Mouse (Mus musculus): ENCODE measurements around the gene Rbfox2.

Rbfox2 gene

DNA sequence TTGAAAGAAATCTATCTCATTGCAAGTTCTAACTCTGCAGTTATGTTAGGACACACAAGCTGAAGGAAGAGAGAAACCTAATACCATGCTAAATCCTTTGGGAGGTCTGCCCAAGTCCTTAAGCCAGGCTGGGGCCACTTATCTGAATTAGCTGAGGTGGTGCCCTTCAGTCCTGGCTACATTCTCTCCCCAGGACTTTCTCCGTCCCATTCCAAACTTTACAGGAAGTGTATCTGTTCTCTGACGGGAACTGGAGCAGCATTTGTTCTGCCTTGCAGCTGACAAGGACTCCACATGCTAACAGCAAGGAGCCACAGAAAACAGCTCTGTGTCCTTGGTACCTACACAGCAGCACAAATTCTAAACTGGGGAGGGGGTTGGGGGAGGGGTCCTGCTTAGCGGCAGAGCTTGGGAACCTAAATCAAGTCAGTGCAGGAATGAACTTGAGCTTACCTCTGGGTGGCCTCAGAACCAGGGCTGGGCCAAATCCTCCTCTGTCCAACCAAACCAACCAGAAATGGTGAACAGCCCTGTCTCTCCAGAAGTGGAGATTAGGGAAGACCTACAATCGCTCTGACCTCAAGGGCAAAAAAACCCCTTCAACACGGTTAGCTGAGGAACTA, 91.5 kb downstream of the Rbfox2 start:
- TF ChIP-seq POU5F1 (IDR thresholded peaks at IDR 0.05; ENCODE audit: borderline replicate concordance, low read length), result no peak
- peaks cover 21% of the 10 kb centered on the region for H3K36me3 ChIP-seq (ENCODE audit: insufficient read depth, low read length)
- H3K27me3 ChIP-seq (ENCODE audit: insufficient read depth, low read length), result no peaks in the 10 kb centered on the region
- peak overlapping the region; percentile 41 for H3K4me3 ChIP-seq (replicated peaks; ENCODE audit: low read length)
- H3K4me1 ChIP-seq (replicated peaks; ENCODE audit: low read depth, low read length), result peaks cover 76% of the 10 kb centered on the region
- no peaks in the 10 kb centered on the region for H3K9me3 ChIP-seq (ENCODE audit: low read length)

DNA sequence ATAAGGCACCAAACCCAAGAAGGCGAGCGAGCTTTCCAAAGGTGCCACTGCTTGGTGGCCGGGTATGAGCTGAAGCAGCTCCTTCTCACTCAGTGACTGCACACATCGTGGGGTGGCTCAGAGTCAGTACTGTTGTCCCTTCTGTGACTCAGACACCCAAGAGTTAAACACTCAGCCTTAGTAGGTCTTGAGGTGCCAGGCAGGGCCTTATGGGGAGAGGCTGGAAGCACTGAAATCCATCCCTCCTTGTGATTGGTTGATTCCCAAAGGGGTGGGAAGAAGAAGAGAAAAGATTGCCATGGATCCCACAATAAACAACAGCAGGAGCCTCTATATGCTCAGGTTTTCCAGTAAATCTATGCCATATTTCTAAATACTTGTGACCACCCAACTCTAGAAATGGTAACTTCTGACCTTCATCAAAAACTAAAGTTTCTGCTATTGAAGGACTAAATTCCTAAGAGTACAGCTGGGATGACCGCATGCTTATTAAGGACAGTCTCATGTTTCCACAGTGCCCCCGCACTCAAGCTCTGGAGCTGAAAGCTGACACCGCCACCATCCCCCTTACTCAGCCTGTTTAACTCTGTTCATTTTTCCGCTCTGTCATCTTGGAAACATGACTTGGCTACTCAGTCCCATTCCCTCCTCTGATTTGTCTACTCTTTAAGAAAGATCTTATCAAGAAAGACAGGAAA, 92.2 kb downstream of the Rbfox2 start:
- H3K9me3 ChIP-seq (ENCODE audit: low read length), result no peaks in the 10 kb centered on the region
- peak overlapping the region; percentile 41 for H3K4me3 ChIP-seq (replicated peaks; ENCODE audit: low read length)
- TF ChIP-seq NANOG (IDR thresholded peaks at IDR 0.05; ENCODE audit: borderline replicate concordance, low read length), result no peak
- no peak for TF ChIP-seq CTCF (conservative IDR thresholded peaks at IDR 0.05; ENCODE audit: low read length)
- no peak for TF ChIP-seq POU5F1 (IDR thresholded peaks at IDR 0.05; ENCODE audit: borderline replicate concordance, low read length)
- peaks cover 21% of the 10 kb centered on the region for H3K36me3 ChIP-seq (ENCODE audit: insufficient read depth, low read length)
- peaks cover 69% of the 10 kb centered on the region for H3K4me1 ChIP-seq (replicated peaks; ENCODE audit: low read depth, low read length)
- no peaks in the 10 kb centered on the region for H3K27me3 ChIP-seq (ENCODE audit: insufficient read depth, low read length)

DNA sequence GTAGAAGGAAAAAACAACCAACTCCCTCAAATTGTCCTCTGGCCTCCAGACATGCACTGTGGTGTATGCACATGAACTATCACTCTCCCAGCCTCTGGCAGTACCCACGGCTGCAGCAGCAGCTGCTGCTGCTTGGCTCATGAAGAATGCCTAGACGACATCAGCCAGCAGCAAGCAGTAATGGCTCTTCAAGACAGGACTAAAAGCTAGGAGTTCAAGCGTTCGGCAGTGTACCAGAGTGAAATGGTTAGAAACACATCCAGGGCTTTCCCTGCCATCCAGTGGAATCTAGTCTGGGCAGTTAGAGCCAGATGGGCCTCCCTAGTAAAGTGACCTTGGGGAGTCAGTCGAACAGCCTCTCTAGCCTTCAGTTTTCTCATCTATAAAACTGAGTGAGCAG, 93.0 kb downstream of the Rbfox2 start:
- Histone ChIP-seq H3K27me3 (ENCODE audit: insufficient read depth, low read length) (no peaks in the 10 kb centered on the region), H3K4me3 (replicated peaks; ENCODE audit: low read length) (peak overlapping the region; percentile 35; the same call in 1 of the 2 replicates), H3K4me1 (replicated peaks; ENCODE audit: low read depth, low read length) (peaks cover 67% of the 10 kb centered on the region), H3K9me3 (ENCODE audit: low read length) (no peaks in the 10 kb centered on the region), H3K36me3 (ENCODE audit: insufficient read depth, low read length) (peaks cover 21% of the 10 kb centered on the region)
- no peak for TF ChIP-seq POU5F1 (IDR thresholded peaks at IDR 0.05; ENCODE audit: borderline replicate concordance, low read length)
- no peak for TF ChIP-seq NANOG (IDR thresholded peaks at IDR 0.05; ENCODE audit: borderline replicate concordance, low read length)
- no peak for TF ChIP-seq CTCF (conservative IDR thresholded peaks at IDR 0.05; ENCODE audit: low read length)

DNA sequence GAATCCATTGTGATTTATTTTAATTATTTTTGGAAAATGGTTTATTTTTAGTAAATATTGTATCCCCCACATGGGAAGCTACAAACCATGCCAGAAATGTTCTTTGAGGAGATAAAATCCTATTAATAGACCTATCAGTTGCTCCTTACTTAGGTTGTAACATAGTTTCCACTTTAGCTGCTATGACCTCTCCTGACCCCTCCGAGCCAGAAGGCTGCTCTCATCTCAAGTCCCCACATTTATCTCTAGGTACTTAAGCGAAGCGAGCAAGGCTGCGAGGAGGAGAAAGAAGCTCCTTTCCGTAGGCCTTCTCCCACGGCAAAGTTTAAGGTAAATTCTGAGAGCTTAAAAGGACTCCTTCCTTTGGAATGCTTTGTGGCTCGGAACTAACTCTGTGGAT, 94.0 kb downstream of the Rbfox2 start:
- no peak overlapping the region for H3K4me3 ChIP-seq (replicated peaks; ENCODE audit: low read length)
- no peaks in the 10 kb centered on the region for H3K9me3 ChIP-seq (ENCODE audit: low read length)
- H3K27me3 ChIP-seq (ENCODE audit: insufficient read depth, low read length), result no peaks in the 10 kb centered on the region
- peaks cover 67% of the 10 kb centered on the region for H3K4me1 ChIP-seq (replicated peaks; ENCODE audit: low read depth, low read length)
- TF ChIP-seq POU5F1 (IDR thresholded peaks at IDR 0.05; ENCODE audit: borderline replicate concordance, low read length) (no peak), CTCF (conservative IDR thresholded peaks at IDR 0.05; ENCODE audit: low read length) (no peak), NANOG (IDR thresholded peaks at IDR 0.05; ENCODE audit: borderline replicate concordance, low read length) (no peak)
- H3K36me3 ChIP-seq (ENCODE audit: insufficient read depth, low read length), result peaks cover 25% of the 10 kb centered on the region

DNA sequence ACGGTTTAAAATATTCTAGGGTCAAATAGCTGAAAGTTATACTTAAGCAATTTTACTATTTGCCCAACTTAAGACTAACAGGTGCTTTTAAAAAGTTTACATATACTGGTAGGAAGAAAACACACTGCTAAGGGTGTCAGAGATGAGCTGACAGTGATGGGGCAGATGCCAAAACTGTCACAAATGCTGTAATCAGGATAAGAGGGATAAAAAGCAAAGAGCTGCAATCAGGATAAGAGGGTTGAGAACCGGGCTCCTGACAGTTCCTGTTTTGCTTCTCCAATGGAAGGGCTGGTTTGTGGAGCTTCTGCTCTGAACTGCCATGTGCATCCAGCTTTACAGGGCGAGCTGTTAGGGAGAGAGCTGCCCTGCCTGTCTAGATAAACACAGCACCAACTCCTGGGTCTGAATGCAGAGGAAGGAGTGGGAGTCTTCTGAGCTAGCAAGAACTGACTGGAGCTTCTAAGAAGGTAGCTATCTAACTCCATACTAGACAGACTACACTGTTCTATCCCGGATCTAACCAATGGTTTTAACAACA, 94.5 kb downstream of the Rbfox2 start:
- Histone ChIP-seq H3K27me3 (ENCODE audit: insufficient read depth, low read length) (no peaks in the 10 kb centered on the region), H3K4me3 (replicated peaks; ENCODE audit: low read length) (no peak overlapping the region), H3K36me3 (ENCODE audit: insufficient read depth, low read length) (peaks cover 21% of the 10 kb centered on the region), H3K9me3 (ENCODE audit: low read length) (no peaks in the 10 kb centered on the region), H3K4me1 (replicated peaks; ENCODE audit: low read depth, low read length) (peaks cover 67% of the 10 kb centered on the region)
- TF ChIP-seq NANOG (IDR thresholded peaks at IDR 0.05; ENCODE audit: borderline replicate concordance, low read length) (no peak), CTCF (conservative IDR thresholded peaks at IDR 0.05; ENCODE audit: low read length) (no peak), POU5F1 (IDR thresholded peaks at IDR 0.05; ENCODE audit: borderline replicate concordance, low read length) (no peak)

DNA sequence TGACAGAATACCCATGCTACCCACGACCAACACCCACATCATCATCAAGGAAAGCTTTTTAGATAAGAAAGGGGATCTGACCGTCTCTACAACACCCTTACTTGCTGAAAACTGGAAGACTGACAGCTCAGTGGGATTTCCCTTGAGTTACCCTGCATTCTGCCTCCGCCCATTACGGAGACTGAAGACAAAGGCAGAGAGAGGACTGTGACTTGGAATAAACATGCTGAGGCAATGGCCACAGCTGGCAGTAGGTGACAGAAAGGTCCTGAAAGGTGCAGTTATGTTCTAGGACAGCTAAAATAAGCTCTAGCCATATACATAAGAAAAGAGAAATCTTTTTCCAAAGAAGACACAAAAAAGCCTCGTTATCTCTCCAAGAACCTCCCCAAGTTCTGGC, 99.8 kb downstream of the Rbfox2 start:
- Histone ChIP-seq H3K4me3 (replicated peaks; ENCODE audit: low read length) (no peak overlapping the region), H3K4me1 (replicated peaks; ENCODE audit: low read depth, low read length) (peaks cover 62% of the 10 kb centered on the region), H3K27me3 (ENCODE audit: insufficient read depth, low read length) (no peaks in the 10 kb centered on the region), H3K36me3 (ENCODE audit: insufficient read depth, low read length) (peaks cover 13% of the 10 kb centered on the region; the same call in 1 of the 2 replicates), H3K9me3 (ENCODE audit: low read length) (peaks cover 9% of the 10 kb centered on the region)
- TF ChIP-seq NANOG (IDR thresholded peaks at IDR 0.05; ENCODE audit: borderline replicate concordance, low read length) (no peak), POU5F1 (IDR thresholded peaks at IDR 0.05; ENCODE audit: borderline replicate concordance, low read length) (no peak), CTCF (conservative IDR thresholded peaks at IDR 0.05; ENCODE audit: low read length) (no peak)

DNA sequence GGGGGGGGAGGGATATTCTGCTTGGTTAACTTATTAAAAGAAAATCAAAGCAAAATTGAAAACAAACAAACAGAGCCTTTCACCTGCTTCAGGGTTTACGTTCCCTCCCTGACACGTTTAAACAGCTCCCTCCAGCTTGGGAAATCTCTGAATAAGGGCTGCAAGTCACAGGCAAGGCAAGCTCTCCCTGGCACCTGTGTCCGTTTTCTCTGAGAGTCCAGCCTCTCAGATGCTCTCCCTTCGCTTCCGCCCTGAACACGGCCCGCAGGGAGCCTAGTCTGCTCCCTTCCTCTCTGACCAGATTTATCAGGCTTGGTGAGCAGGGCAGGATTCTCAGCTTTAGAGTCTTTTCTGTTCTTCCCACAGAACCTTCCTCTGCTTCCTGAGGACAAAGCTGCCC, 101.9 kb downstream of the Rbfox2 start:
- Histone ChIP-seq H3K9me3 (ENCODE audit: low read length) (peaks cover 9% of the 10 kb centered on the region), H3K4me3 (replicated peaks; ENCODE audit: low read length) (no peak overlapping the region), H3K36me3 (ENCODE audit: insufficient read depth, low read length) (peaks cover 17% of the 10 kb centered on the region; the same call in 1 of the 2 replicates), H3K27me3 (ENCODE audit: insufficient read depth, low read length) (no peaks in the 10 kb centered on the region), H3K4me1 (replicated peaks; ENCODE audit: low read depth, low read length) (peaks cover 78% of the 10 kb centered on the region)
- TF ChIP-seq NANOG (IDR thresholded peaks at IDR 0.05; ENCODE audit: borderline replicate concordance, low read length) (no peak), POU5F1 (IDR thresholded peaks at IDR 0.05; ENCODE audit: borderline replicate concordance, low read length) (no peak), CTCF (conservative IDR thresholded peaks at IDR 0.05; ENCODE audit: low read length) (no peak)

DNA sequence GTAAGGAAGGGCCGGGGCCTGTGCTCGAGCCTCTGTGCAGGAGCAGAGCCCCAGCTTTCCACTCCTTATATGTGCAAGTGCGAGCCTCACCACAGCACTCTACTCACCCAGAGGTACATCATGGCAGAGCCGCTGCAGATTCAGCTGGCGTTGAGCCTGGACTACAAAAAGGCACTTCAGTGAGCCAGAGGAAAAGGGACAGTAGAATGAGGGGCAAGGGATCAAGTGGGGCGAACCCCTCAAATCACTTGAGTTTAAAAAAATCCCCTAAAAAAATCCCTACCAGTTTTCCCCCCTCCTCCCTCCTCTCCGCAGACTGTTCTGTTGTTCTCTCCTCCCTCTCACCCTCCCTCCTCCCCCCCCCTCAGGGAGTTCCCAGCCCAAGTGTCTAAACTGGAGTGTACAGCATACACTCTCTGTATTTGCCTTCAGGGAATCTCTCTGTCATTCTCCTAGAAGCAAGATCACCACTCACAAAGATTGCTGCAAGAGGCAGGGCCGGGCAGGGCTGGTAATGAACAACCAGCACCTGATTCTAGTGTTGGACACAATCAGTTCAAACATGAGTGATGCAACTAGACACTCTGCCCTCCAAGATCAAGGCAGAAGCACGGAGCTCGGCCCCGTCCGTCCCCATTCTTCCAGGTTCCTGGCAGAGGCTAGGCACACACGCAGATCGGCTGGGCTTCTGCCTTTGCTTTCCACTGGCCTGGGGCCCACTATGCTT, 103.4 kb downstream of the Rbfox2 start:
- Histone ChIP-seq H3K4me1 (replicated peaks; ENCODE audit: low read depth, low read length) (peaks cover 78% of the 10 kb centered on the region), H3K27me3 (ENCODE audit: insufficient read depth, low read length) (no peaks in the 10 kb centered on the region), H3K9me3 (ENCODE audit: low read length) (peaks cover 9% of the 10 kb centered on the region), H3K36me3 (ENCODE audit: insufficient read depth, low read length) (peaks cover 22% of the 10 kb centered on the region; the same call in 1 of the 2 replicates), H3K4me3 (replicated peaks; ENCODE audit: low read length) (peak overlapping the region; percentile 30)
- no peak for TF ChIP-seq POU5F1 (IDR thresholded peaks at IDR 0.05; ENCODE audit: borderline replicate concordance, low read length)
- no peak for TF ChIP-seq CTCF (conservative IDR thresholded peaks at IDR 0.05; ENCODE audit: low read length)
- no peak for TF ChIP-seq NANOG (IDR thresholded peaks at IDR 0.05; ENCODE audit: borderline replicate concordance, low read length)

Measured in E14TG2a.4 (cell line).